Mouse (Mus musculus): ENCODE measurements around the gene Bhlhe23.

The Bhlhe23 gene

GRCm38 (mm10) chr2:180775223-180775622 is 1.5 kb downstream of the Bhlhe23 start:
- no peak for DNase-seq

- no peak for DNase-seq
These were observed 11.0 kb downstream of the Bhlhe23 start for GRCm38 (mm10) chr2:180765713-180766112.

- DNase-seq = no peak
These were observed 11.7 kb downstream of the Bhlhe23 start for GRCm38 (mm10) chr2:180764986-180765385.

- no peak for DNase-seq
These were observed 18.0 kb downstream of the Bhlhe23 start for GRCm38 (mm10) chr2:180758513-180759263.

- no peak for DNase-seq
These were observed 19.9 kb downstream of the Bhlhe23 start for GRCm38 (mm10) chr2:180756786-180757185.

GRCm38 (mm10) chr2:180755896-180756295 is 20.8 kb downstream of the Bhlhe23 start:
- DNase-seq = peak in 1 of 2 experiments; percentile 57

GRCm38 (mm10) chr2:180754976-180755688 is 21.6 kb downstream of the Bhlhe23 start:
- DNase-seq = no peak

GRCm38 (mm10) chr2:180748904-180749303 is 27.8 kb downstream of the Bhlhe23 start:
- no peak for DNase-seq

GRCm38 (mm10) chr2:180746569-180747192 is 30.0 kb downstream of the Bhlhe23 start:
- no peak for DNase-seq

- peak; percentile 67 to 88 for DNase-seq
These were observed 31.3 kb downstream of the Bhlhe23 start for GRCm38 (mm10) chr2:180745248-180745927.

- no peak for DNase-seq
These were observed 33.4 kb downstream of the Bhlhe23 start for GRCm38 (mm10) chr2:180743321-180743720.

GRCm38 (mm10) chr2:180742820-180743219 is 33.9 kb downstream of the Bhlhe23 start:
- no peak for DNase-seq

GRCm38 (mm10) chr2:180741421-180741820 is 35.3 kb downstream of the Bhlhe23 start:
- no peak for DNase-seq

GRCm38 (mm10) chr2:180740349-180740748 is 36.4 kb downstream of the Bhlhe23 start:
- no peak for DNase-seq

GRCm38 (mm10) chr2:180737984-180738383 is 38.7 kb downstream of the Bhlhe23 start:
- DNase-seq = no peak

- no peak for DNase-seq
These were observed 41.5 kb downstream of the Bhlhe23 start for GRCm38 (mm10) chr2:180735232-180735631.

GRCm38 (mm10) chr2:180731984-180732383 is 44.7 kb downstream of the Bhlhe23 start:
- DNase-seq = no peak

GRCm38 (mm10) chr2:180731036-180731435 is 45.7 kb downstream of the Bhlhe23 start:
- DNase-seq = no peak

GRCm38 (mm10) chr2:180727613-180728021 is 49.1 kb downstream of the Bhlhe23 start:
- DNase-seq = no peak

- DNase-seq = no peak
These were observed 49.9 kb downstream of the Bhlhe23 start for GRCm38 (mm10) chr2:180726658-180727442.

GRCm38 (mm10) chr2:180725856-180726629 is 50.7 kb downstream of the Bhlhe23 start:
- no peak for DNase-seq

- no peak for DNase-seq
These were observed 51.3 kb downstream of the Bhlhe23 start for GRCm38 (mm10) chr2:180725414-180725778.
